Mouse (Mus musculus) urinary bladder, adult 18-20 months (tissue): Measurements from ENCODE around the gene Nme7.

Experiments used
- DNase-seq, 2 experiments: peaks; one replicate each; pipeline ENCODE4 v3.0.0; 2022; ENCODE audit warnings: low spot score in 2 of 2, mixed read lengths in 2 of 2

Nme7 gene

DNA sequence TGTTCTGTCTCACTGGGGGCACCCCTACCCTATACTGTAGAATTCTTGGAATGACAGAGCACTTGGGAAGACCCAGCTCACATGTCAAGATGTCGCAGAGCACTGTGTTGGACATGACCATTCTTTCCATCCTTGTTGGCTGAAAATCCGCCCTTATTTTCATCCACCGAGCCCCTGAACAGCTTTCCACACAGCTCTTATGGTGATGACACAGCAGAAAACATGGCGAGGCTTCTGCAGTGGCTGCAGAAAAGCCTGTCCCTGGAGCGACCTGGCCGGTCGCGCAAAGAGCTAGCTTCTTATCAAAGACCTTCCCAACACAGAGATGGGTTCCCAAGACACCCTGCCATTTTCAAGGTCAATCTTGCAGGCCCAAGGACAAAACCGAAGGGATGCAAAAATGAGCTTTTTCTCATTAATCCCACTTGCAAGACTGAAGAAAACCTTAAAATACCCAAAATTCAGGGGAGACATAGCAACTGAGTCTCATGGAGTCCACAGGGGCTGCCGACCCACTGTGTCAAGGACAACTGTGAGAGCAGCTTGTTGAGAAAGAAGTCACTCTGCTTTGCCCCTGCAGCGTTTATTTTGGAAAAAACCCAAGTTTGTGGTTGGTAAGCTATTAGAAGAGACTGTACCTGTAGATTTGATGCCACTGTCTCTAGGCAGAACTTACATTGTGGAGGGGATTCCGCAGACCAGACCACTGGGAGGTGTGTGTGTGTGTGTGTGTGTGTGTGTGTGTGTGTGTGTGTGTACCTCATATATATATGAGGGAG, 155.4 kb downstream of the Nme7 start:
- no peak for DNase-seq

DNA sequence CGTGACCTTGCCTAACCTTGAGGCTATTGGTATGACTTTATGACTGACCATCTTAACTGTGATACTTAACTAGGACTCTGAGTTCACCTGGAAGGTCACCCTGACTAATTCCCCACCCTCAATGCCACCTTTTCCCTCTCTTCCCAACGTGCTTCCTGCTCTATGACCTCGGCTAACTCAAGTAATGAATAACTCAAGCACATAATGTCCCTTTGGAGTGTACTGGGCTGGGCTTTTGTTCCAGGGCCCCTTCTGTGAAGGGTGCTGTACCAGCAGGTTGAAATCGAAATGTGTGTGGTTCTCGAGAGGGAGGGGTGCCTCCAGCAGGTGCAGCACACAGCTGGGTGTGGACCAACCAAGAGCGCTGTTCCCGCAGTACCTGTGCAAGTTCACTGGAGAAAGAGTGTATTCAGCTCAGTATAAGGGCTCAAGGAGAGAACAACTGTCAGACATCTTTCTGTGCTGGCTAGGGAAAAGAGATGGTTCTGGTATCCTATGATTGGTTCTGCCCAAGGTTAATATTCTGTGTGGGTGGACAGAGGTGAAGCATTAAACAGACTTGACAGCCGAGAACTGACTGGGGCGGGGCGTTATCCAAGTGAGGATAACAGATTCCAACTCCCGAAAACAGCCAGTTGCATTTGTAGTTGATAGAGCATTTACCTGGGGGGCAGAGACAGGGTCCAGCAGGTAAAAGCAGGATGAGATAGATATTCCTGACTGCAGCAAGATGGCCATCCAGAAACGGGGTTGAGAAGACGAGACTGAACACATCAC, 157.2 kb downstream of the Nme7 start:
- no peak for DNase-seq

DNA sequence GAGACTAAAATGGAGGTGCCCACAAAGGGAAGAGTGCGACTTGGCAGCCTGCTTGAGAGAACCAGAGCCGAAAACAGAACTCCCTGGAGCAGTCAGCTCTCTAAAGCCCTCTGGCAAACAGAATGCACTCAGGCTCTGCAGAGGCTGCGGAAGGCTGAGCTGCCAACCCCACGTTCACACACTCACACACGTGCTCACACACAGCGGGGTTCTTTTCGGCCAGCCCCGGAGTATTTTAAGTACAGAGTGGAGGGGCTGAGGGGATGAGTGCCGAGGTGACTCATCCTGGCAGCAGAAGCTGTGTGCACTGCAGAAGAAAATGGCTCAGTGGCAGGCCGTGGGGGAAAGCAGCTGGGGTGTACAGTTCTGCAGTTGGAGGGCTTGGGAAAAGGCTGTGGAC, 157.8 kb downstream of the Nme7 start:
- peak in 1 of 2 experiments; percentile 43 for DNase-seq

DNA sequence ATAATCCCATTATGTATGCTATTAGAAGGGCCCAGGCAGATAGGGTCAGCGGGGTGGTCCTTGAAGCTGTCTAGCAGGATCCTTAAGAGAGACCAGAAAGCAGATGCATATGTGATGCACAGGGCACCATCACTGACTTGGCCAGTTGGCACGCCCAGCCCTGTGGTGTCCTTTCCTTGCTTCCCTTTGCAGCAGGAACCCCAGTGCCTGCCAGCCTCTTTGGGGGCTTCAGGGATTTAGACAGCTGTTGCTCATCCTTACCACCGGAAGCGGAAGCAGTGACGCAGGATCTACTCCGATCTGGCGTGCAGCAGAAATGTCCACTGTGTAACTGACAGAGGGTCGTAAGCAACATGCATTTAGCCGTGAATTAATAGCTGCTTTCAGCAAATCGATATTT, 163.5 kb downstream of the Nme7 start:
- no peak for DNase-seq

DNA sequence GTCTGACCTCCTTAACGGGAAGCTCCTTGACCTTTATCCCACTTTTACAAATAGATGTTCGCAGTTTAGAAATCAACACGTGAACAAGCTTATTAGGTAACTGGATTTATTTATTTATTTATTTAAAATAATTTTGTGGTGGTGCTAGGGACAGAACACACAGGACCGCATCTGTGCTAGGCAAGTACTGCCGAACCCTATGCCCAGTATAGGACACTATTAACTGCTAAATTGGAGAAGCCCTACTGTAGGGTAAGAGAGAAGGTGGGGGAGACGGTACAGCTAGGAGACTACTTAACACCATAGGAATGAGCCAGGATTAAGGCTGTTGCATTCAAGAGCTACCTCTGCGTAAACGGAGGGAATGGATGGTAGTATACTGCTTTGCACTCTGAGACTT, 164.4 kb downstream of the Nme7 start:
- no peak for DNase-seq

DNA sequence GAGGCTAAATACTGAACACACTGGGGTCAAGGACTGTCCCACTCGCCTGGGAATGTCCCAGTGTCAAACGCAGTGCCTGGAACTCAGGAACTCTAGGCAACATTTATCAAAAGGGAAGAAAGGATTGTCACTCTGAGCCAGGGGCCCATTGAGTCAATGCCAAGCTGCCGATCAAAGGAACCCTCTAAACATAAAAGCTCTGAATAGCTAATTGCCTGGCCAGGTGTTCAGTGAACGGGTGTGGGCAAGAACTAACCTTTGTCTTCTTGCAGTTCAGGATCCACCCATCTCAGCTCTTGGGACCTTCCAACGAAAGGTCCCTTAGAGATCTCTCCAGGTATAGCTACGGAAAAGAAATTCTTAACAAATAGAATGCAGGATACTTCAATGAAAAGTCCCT, 167.1 kb downstream of the Nme7 start:
- DNase-seq = no peak

DNA sequence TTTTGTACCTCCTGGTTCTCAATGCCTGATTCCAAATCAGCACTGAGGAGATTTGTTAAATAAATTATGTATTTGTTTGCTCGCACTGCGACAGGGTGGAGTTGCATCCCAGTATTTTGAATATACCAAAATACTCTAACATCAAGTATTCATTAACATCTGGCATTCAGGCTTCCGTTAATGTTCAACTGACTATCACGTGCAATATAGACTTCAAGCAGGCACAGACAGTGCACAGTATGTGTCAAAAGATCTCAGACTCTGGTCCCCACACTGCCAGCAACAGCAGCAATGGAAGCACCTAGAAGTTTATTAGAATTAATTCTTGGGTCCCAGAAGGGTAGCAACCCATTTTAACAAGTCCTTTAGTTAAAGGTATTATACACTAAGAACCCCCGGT, 167.7 kb downstream of the Nme7 start:
- DNase-seq = no peak

DNA sequence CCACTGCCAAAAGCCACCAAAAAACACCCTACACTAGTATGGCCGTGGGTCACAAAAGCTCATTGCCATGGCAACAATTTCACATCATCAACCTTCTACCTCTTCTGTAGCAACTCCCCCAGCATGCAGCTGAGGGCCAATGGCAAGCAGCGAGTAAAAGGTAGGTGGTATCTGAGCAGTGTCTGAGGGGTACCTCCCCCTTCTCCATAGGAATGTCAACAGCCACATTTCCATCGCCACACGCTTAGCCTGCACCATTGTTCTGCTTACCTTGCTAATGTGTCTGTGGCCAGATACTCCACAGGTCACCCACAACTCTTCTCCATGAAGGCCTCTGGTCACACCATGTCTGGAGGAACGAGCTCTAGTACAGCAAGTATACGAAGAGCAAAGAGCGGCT, 169.5 kb downstream of the Nme7 start:
- no peak for DNase-seq

DNA sequence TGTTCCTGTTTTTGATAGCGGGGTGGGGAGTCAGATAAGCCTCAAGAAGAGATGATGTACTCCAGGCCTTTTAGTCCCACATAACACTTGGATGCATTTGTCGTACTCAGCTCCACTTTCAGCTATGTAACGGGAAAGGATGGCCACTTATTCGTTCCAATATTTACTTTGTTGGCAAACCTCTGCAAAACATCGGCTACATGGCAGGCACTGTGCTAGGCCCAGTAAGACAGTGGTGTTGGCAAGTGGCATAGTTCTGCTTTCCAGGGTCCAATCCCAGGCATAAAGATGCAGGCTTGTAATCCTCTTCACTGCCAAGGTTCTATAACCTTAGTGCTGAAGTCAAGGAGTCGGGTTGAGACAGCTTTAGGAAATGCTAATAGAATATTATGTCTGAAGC, 170.4 kb downstream of the Nme7 start:
- DNase-seq = no peak

DNA sequence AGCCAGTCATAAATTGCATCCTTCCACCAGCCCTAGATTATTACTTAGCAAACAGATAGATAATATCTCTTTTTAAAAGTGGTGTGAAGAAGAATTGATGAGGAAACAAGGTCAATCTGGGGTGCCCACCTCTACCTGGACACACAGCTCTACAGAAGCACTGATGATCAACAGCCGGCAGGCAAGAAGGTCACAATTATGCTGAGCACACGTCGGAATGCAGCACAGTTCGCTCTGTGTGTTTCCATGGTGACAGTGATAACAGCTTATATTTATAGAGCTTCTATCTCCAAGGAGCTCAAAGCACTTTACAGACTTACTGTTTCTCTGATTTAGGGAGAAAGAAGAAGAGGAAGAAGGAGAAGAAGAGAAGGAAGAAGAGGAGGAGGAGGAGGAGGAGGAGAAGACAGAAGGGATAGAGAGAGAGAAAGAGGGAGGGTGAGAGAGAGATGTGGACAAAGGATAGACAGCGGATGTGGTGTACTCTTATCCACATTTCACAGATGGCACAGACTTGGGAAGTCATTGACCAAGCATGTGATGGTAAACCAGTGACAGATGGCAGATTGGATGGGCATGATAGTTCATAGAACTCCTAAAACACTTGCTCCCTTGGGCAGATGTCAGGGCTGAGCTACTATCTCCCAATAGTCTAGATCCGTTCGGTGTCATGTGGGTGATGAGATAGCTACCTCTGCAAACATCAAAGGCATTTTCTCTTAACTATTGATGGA, 171.0 kb downstream of the Nme7 start:
- no peak for DNase-seq

DNA sequence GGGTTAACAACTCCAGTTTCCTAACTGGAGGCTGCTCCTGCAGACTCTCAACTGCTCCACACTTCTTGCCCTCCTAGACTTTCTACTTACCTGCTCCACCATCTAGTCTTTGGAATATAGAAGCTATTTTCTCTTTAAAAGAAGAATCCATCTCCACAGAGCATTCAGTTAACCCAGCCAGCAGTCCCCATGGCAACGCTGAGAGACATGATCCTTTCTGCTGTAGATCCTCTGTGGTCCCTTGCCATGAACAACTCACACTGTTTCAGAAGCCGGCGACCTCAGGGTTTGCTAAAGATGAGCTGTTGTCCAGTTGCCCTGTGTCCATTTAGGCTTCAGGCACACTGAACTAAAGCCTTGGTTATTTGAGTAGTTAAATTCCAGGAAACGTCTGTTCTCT, 172.0 kb downstream of the Nme7 start:
- no peak for DNase-seq

DNA sequence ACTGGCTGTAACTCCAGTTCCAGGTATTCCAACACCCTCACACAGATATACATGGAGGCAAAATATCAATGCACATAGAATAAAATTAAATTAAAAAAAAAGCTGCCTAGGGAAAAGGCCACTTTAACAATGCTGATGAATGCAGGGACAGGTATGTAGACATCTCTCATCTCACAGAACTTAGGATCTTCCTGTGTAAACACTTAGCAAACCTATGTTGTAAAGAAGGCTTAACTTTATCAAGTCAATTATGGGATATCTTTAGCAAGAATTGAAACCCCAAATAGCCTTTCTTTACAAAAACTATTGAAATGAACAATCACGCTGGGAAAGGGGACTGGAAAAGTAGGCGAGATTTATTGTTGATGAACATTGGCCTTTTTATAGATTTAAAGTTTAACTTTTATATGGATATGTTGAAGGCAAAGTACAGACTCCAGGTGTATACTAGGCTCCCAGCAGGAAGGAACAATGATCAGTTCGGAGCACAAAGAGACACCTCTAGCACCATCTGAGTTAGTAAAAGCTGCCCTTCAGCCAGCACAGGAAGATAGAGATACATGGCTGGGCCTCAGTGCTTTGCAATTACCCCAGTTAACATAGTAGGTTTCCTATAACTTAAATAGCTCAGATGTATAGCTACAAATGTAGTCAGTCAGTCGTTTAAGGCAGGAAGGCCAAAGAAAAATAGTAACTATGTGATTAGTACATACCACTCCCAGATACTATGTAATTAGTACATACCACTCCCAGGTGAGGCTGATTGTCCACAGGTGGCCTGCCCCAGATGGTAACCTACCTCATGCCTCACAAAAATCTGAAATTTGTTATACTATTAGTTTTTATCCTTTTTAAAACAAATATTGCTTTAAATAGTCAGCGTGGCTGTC, 177.1 kb downstream of the Nme7 start:
- DNase-seq = no peak

DNA sequence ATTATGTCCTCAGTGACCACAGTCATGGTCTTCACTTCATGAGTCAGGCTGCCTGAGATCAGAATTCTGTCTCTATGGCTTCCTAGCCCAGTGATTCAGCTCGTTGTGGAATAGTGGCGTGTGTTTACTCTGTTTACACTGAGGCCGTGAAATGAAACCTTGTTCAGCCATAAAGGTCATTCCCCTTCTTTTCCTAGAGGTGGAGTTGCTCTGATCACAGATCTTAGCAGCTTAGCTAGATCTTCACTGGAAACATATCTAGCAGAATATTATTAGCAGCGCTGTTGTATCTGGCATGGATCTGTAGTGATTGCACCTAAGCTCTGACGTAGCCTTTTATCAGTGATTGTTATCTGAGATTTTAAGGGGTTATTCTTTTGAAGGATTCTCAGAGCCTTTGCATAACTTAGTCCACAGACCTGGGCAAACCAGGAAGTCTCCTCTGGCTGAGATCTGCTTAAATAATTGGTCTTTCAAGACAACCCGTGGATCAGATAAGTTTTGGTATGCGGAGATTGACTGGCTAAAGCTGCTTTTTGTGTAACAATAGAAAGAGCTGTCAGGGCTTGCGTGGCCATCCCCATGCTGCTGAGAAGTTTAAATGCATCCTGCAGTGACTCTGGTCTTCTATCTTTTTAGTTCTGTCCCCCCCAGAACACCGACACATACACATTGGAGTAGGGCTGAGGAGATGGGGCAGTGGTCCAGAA, 177.9 kb downstream of the Nme7 start:
- DNase-seq = no peak

DNA sequence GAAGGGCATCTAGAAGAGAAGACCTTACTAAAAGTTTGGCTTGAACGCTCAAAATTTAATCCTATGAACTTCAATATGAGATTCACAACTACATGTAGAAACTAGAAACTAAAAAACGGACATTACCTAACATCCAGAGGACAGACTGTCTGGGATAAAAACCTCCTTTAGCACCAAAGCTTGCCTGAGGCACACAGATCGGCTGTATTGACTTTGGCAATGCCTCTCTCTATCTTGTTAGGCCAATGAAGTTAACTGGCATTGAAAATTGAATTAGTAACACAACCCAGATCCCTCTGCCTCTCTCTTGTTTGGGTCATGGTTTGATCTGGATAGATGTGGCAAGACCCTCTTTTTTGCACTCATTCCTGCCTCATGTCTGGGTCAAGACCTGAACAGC, 178.9 kb downstream of the Nme7 start:
- no peak for DNase-seq

DNA sequence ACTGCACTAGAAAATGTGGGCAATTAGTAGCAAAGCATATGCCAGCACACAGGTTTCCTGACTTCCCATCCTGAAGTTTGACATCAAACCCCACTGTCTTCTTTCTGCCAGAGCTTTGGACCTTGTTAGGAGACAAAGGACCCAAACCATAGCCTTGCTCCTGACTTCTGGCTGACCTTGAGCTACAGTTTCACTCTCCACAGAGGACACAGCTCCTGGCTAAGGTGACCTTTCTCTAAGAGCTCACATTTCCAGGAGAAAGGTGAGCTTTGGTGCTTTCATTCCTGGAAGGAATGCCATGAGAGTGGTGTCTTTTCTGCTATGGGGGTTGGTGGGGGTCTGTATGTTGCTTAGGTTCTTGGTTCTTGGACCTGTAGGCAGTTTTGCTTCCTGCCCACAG, 179.8 kb downstream of the Nme7 start:
- DNase-seq = no peak
